Mouse (Mus musculus) CH12.LX (cell line): ENCODE measurements around the gene Akap7.

Experiments
- BHLHE40 ChIP-seq: IDR thresholded peaks from 2 replicates; pipeline ENCODE4 v1.6.1; 2011; ENCODE audit warnings: mild to moderate bottlenecking, low read depth, low read length, improper control_type of control experiment
- CHD1 ChIP-seq: IDR thresholded peaks from 2 replicates; pipeline ENCODE4 v1.6.1; 2012; ENCODE audit warnings: low read depth, low read length, improper control_type of control experiment, inconsistent platforms
- CTCF ChIP-seq, 2 experiments: IDR thresholded peaks in 1 of 2; conservative IDR thresholded peaks in 1 of 2; 2 replicates each; pipeline ENCODE4 v1.5.1; 2011 to 2012; ENCODE audit warnings: low read depth in 2 of 2, low read length in 2 of 2, improper control_type of control experiment in 1 of 2, inconsistent platforms in 1 of 2, mild to moderate bottlenecking in 1 of 2, moderate library complexity in 1 of 2
- EP300 ChIP-seq: IDR thresholded peaks from 2 replicates; pipeline ENCODE4 v1.6.1; 2011; ENCODE audit warnings: low read length, improper control_type of control experiment
- GABPA ChIP-seq: IDR thresholded peaks from 2 replicates; pipeline ENCODE4 v1.6.1; 2012; ENCODE audit warnings: low read depth, low read length, improper control_type of control experiment, inconsistent platforms; ENCODE audit not compliant: insufficient replicate concordance
- MAFK ChIP-seq: IDR thresholded peaks from 2 replicates; pipeline ENCODE4 v1.6.1; 2011; ENCODE audit warnings: low read length, improper control_type of control experiment; ENCODE audit not compliant: insufficient replicate concordance
- NELFE ChIP-seq: IDR thresholded peaks from 2 replicates; pipeline ENCODE4 v1.6.1; 2011; ENCODE audit warnings: low read depth, low read length, improper control_type of control experiment
- NRF1 ChIP-seq: IDR thresholded peaks from 2 replicates; pipeline ENCODE4 v1.6.1; 2014; ENCODE audit warnings: low read depth, mild to moderate bottlenecking, inconsistent platforms, low read length, improper control_type of control experiment, moderate library complexity
- POLR2A ChIP-seq: IDR thresholded peaks from 2 replicates; pipeline ENCODE4 v1.6.1; 2011; ENCODE audit warnings: low read depth, mild to moderate bottlenecking, improper control_type of control experiment, low read length
- POLR2AphosphoS2 ChIP-seq: IDR thresholded peaks from 2 replicates; pipeline ENCODE4 v1.6.1; 2011; ENCODE audit warnings: low read depth, low read length, improper control_type of control experiment
- USF2 ChIP-seq: conservative IDR thresholded peaks from 2 replicates; pipeline ENCODE4 v1.6.1; 2011; ENCODE audit warnings: low read depth, low read length, improper control_type of control experiment
- ZC3H11A ChIP-seq: IDR thresholded peaks from 2 replicates; pipeline ENCODE4 v1.6.1; 2012; ENCODE audit warnings: low read depth, mild to moderate bottlenecking, inconsistent platforms, low read length, improper control_type of control experiment

- TF ChIP-seq CHD1 (no peak), EP300 (no peak), CTCF (conservative IDR thresholded peaks at IDR 0.05 in 1 of 2, IDR thresholded peaks at IDR 0.05 in 1 of 2; ENCODE audit: low read depth in 2 of 2, low read length in 2 of 2) (no peak), BHLHE40 (no peak), GABPA (no peak), NELFE (no peak), POLR2AphosphoS2 (no peak), POLR2A (no peak), ZC3H11A (no peak), NRF1 (no peak), MAFK (no peak), USF2 (no peak)
These were observed 8.6 kb downstream of the Akap7 start for GRCm38 (mm10) chr10:25299031-25299529.
